Mouse (Mus musculus) liver, postnatal 0 days (tissue): Measurements from ENCODE around the gene Tab1.

Source experiments
- CTCF ChIP-seq: sonication (generic); IDR thresholded peaks from 2 replicates; pipeline ENCODE4 v1.5.1; 2016; ENCODE audit warnings: antibody characterized with exemption, low read depth
- EP300 ChIP-seq: IDR thresholded peaks from 2 replicates; pipeline ENCODE4 v1.6.1; 2016; ENCODE audit warnings: antibody characterized with exemption, low read depth, mild to moderate bottlenecking

DNA sequence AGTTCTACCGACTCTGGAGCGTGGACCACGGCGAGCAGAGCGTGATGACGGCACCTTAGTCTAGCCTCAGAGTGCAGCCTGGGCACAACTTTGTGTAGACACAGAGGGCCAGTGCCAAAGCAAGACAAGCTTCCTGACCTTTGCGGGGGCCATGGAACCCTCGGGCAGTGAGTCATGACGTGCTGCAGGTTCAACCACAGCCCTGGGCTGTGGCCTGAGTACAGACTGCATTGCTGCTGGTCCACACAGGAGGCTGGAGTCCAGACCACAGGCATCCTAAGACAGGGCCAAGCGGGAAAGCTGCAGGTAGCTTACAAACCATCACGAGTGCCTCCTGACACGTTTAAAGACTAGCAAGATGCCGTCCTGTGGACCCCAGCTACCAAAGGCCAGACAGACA lies 27.3 kb downstream of the Tab1 start:
- TF ChIP-seq CTCF (no peak), EP300 (no peak)
